Mouse (Mus musculus): Measurements from ENCODE around the gene Gm15737.

GRCm38 (mm10) chr6:92877236-92877635, 8.1 kb downstream of the Gm15737 start:
- TF ChIP-seq CTCF (IDR thresholded peaks at IDR 0.05; ENCODE audit: low read depth) (no peak), EP300 (IDR thresholded peaks at IDR 0.05; ENCODE audit: low read depth) (no peak)

Measured in liver, embryonic 14.5 days (tissue).